Mouse (Mus musculus) embryo, embryonic 10 days (tissue): Measurements from ENCODE around the gene Ccdc138.

Source experiments
- DNase-seq: peaks from one replicate; pipeline ENCODE4 v3.0.0-alpha.2; 2015; ENCODE audit warnings: low spot score

The Ccdc138 gene

GRCm38 (mm10) chr10:58585427-58586223, 87.9 kb downstream of the Ccdc138 start:
- no peak for DNase-seq

- DNase-seq, result no peak
Observed at GRCm38 (mm10) chr10:58594486-58594885, 96.7 kb downstream of the Ccdc138 start.

GRCm38 (mm10) chr10:58595197-58595596, 97.4 kb downstream of the Ccdc138 start:
- no peak for DNase-seq

GRCm38 (mm10) chr10:58595821-58596220, 98.1 kb downstream of the Ccdc138 start:
- DNase-seq, result no peak

GRCm38 (mm10) chr10:58600151-58600550, 102.4 kb downstream of the Ccdc138 start:
- no peak for DNase-seq

- peak; percentile 37 for DNase-seq
Observed at GRCm38 (mm10) chr10:58600983-58601382, 103.2 kb downstream of the Ccdc138 start.

GRCm38 (mm10) chr10:58601431-58601901, 103.7 kb downstream of the Ccdc138 start:
- no peak for DNase-seq

GRCm38 (mm10) chr10:58601946-58602345, 104.2 kb downstream of the Ccdc138 start:
- no peak for DNase-seq

GRCm38 (mm10) chr10:58604779-58605178, 107.0 kb downstream of the Ccdc138 start:
- DNase-seq, result no peak

- no peak for DNase-seq
Observed at GRCm38 (mm10) chr10:58606356-58606755, 108.6 kb downstream of the Ccdc138 start.

- no peak for DNase-seq
Observed at GRCm38 (mm10) chr10:58608858-58609257, 111.1 kb downstream of the Ccdc138 start.

- DNase-seq, result no peak
Observed at GRCm38 (mm10) chr10:58610484-58611261, 112.9 kb downstream of the Ccdc138 start.

- no peak for DNase-seq
Observed at GRCm38 (mm10) chr10:58614601-58615000, 116.9 kb downstream of the Ccdc138 start.

- DNase-seq, result no peak
Observed at GRCm38 (mm10) chr10:58616565-58616964, 118.8 kb downstream of the Ccdc138 start.

- DNase-seq, result no peak
Observed at GRCm38 (mm10) chr10:58618501-58619216, 120.9 kb downstream of the Ccdc138 start.

- no peak for DNase-seq
Observed at GRCm38 (mm10) chr10:58619266-58619665, 121.5 kb downstream of the Ccdc138 start.

- no peak for DNase-seq
Observed at GRCm38 (mm10) chr10:58624848-58625711, 127.3 kb downstream of the Ccdc138 start.
